23 mouse cellular contexts compared by ENCODE assay signal in genomic region chr11:118085961-118086360, GRCm38 (mm10). TPM values are rescaled to one million over a fixed set of nuclear protein-coding genes. Genes with fewer than 3 reads are reported as not detected.
DNase-seq lines count a peak whose midpoint lies in the region; ATAC-seq and TF ChIP-seq lines count a peak whose summit lies in the region.
"Had no signal": no experiment of that assay in that cellular context is flagged by ENCODE, and none has a peak within 500 bp of the region (broad histone marks: within the 10 kb centered on the region; RNA-seq: fewer than 3 reads in every experiment).

No protein-coding gene starts in this region.

- WGBS in thymus, adult 2 months, result 15% methylated on average over 8 of the region's 8 CpGs
- 73% methylated on average over 8 of the region's 8 CpGs for WGBS in liver, embryonic 11.5 days

- H3K27me3 ChIP-seq in thymus, adult 2 months (ENCODE audit: control insufficient read depth, insufficient read depth, low read length), result no peaks in the 10 kb centered on the region
- no peaks in the 10 kb centered on the region for H3K27me3 ChIP-seq in liver, embryonic 11.5 days (replicated peaks; ENCODE audit: control insufficient read depth, insufficient read depth, low read length)
- H3K27me3 ChIP-seq: embryonic facial prominence, embryonic 13.5 days; forebrain, embryonic 12.5 days had no signal

- no peak for TF ChIP-seq CTCF in thymus, adult 2 months (IDR thresholded peaks at IDR 0.05; ENCODE audit: borderline replicate concordance, control insufficient read depth, extremely low read depth, insufficient read depth, low read length, poor library complexity)

- no peak overlapping the region for H3K4me2 ChIP-seq in liver, embryonic 11.5 days
- H3K4me2 ChIP-seq: embryonic facial prominence, embryonic 13.5 days; forebrain, embryonic 12.5 days; heart, embryonic 11.5 days; heart, embryonic 15.5 days; hindbrain, embryonic 14.5 days had no signal

- H3K4me1 ChIP-seq in thymus, adult 2 months (replicated peaks; ENCODE audit: control insufficient read depth, insufficient read depth, low read length), result peaks cover 39% of the 10 kb centered on the region
- peaks cover 9% of the 10 kb centered on the region for H3K4me1 ChIP-seq in liver, embryonic 11.5 days (replicated peaks; ENCODE audit: control insufficient read depth, insufficient read depth, low read length)
- H3K4me1 ChIP-seq: forebrain, embryonic 12.5 days had no signal

- no peak overlapping the region for H3K27ac ChIP-seq in thymus, adult 2 months (ENCODE audit: control insufficient read depth, insufficient read depth, low read length)
- no peak overlapping the region for H3K27ac ChIP-seq in liver, embryonic 11.5 days (ENCODE audit: low read depth, low read length)
- H3K27ac ChIP-seq: embryonic facial prominence, embryonic 13.5 days; forebrain, embryonic 12.5 days; heart, adult 2 months; heart, embryonic 15.5 days; hindbrain, embryonic 14.5 days had no signal

- no peak for ATAC-seq in CD4-positive, CD25-positive, alpha-beta regulatory T cell, adult 4 months
- no peak for ATAC-seq in liver, embryonic 11.5 days (replicated peaks; ENCODE audit: low FRiP score)
- ATAC-seq: forebrain, embryonic 16.5 days had no signal

- peak; percentile 30 for DNase-seq in CD4-positive, CD25-positive, alpha-beta regulatory T cell, adult 2 months (ENCODE audit: low read depth, low spot score)
- DNase-seq in thymus, adult 2 months, result peak; percentile 36
- peak; percentile 48 for DNase-seq in thymus, postnatal 25 days
- no peak for DNase-seq in ovary, postnatal 36 days (ENCODE audit: low spot score)
- DNase-seq in lung, postnatal 14 days, result no peak
- DNase-seq in liver, embryonic 11.5 days (ENCODE audit: low spot score), result no peak
- DNase-seq: adrenal gland, adult 8-10 months; adrenal gland, postnatal 36 days; B cell, adult 2 months; cerebellum, adult 11-12 months; cerebellum, adult 9-10 months; cerebellum, postnatal 25 days; gastrocnemius, postnatal 10 days; heart, adult 2 months; heart, postnatal 14 days had no signal

- H3K36me3 ChIP-seq in thymus, adult 2 months (ENCODE audit: control insufficient read depth, insufficient read depth, low read length), result no peaks in the 10 kb centered on the region
- no peaks in the 10 kb centered on the region for H3K36me3 ChIP-seq in liver, embryonic 11.5 days (ENCODE audit: control insufficient read depth, insufficient read depth, low read length)
- H3K36me3 ChIP-seq: embryonic facial prominence, embryonic 13.5 days; forebrain, embryonic 12.5 days; heart, embryonic 15.5 days; hindbrain, embryonic 10.5 days had no signal

- no peaks in the 10 kb centered on the region for H3K9me3 ChIP-seq in liver, embryonic 11.5 days (ENCODE audit: control insufficient read depth, low read length)
- H3K9me3 ChIP-seq: heart, embryonic 15.5 days had no signal

- no peak overlapping the region for H3K4me3 ChIP-seq in thymus, adult 2 months (ENCODE audit: control insufficient read depth, insufficient read depth, low read length)
- no peak overlapping the region for H3K4me3 ChIP-seq in liver, embryonic 11.5 days (ENCODE audit: low read depth, low read length)
- H3K4me3 ChIP-seq: embryonic facial prominence, embryonic 13.5 days; forebrain, embryonic 12.5 days; heart, adult 2 months; heart, embryonic 15.5 days; hindbrain, embryonic 10.5 days had no signal

- no peak overlapping the region for H3K9ac ChIP-seq in liver, embryonic 11.5 days (ENCODE audit: low read depth, low read length)
- H3K9ac ChIP-seq: embryonic facial prominence, embryonic 13.5 days; forebrain, embryonic 12.5 days; heart, embryonic 15.5 days; hindbrain, embryonic 14.5 days had no signal

- TF ChIP-seq POLR2A in thymus, adult 2 months (IDR thresholded peaks at IDR 0.05; ENCODE audit: control insufficient read depth, extremely low read depth, insufficient read depth, low read length, poor library complexity), result no peak

RNA-seq across cellular contexts. Expression of gene Dnah17, which starts 44.5 kb away (rescaled TPM):
- under 1 TPM; 0.55 to 0.67 TPM for polyA plus RNA-seq in CD4-positive, CD25-positive, alpha-beta regulatory T cell, adult 4 months (2017; shearing (Covaris generic))
- 1.8 and 2.3 TPM in 2 replicates for polyA plus RNA-seq in thymus, adult 2 months (2012; rRNA removed)
- polyA plus RNA-seq in liver, embryonic 11.5 days (2014; fragmentation: Nextera tagmentation; extraction: Ambion mirVana), result 0.09 and 0.11 TPM in 2 replicates

Comparison
In these comparisons a context has a peak if more than half of its experiments do, and no peak if none do; other contexts are left out.
1. DNase-seq: peak in CD4-positive, CD25-positive, alpha-beta regulatory T cell, adult 2 months (single experiment), thymus, adult 2 months (single experiment) and thymus, postnatal 25 days (single experiment); none in ovary, postnatal 36 days (single experiment), lung, postnatal 14 days (single experiment) and liver, embryonic 11.5 days (single experiment).